Mouse (Mus musculus) erythroid progenitor cell, adult 5-6 weeks (primary cell): ENCODE results near the gene Exosc10. TPM values are rescaled to one million over a fixed set of nuclear protein-coding genes. Genes with fewer than 3 reads are reported as not detected.

Source experiments
- total RNA-seq, 2 experiments: library from RNA; stranded (forward) in 1 of 2; stranded (reverse) in 1 of 2; fragments of 150-400 nt in 1 of 2; fragments of 186-747, 209-891 nt in 1 of 2; gene quantifications; 2 replicates each; pipeline versions ENCODE4 v1.2.3 to v1.2.4; 2015 to 2017; ENCODE audit warnings: low replicate concordance in 2 of 2

Exosc10 gene
- total RNA-seq, 2 experiments from 2014 or later = 20.1 to 31.9 TPM

Other genes with a start within 250 kb of the Exosc10 start
- 1.8 and 4.6 TPM in 2 replicates for gene Ubiad1, start 113.7 kb upstream of the Exosc10 start, total RNA-seq (2015; ENCODE audit: low replicate concordance)
- 3.6 and 4.3 TPM in 2 replicates for gene Ubiad1, start 113.7 kb upstream of the Exosc10 start, total RNA-seq (2017; ENCODE audit: low replicate concordance)
- 19.8 and 34.4 TPM in 2 replicates for gene Mtor, start 109.8 kb upstream of the Exosc10 start, total RNA-seq (2015; ENCODE audit: low replicate concordance)
- gene Mtor, start 109.8 kb upstream of the Exosc10 start, total RNA-seq (2017; ENCODE audit: low replicate concordance) = 22.0 and 24.4 TPM in 2 replicates
- gene Angptl7, start 58.0 kb upstream of the Exosc10 start, total RNA-seq (2015; ENCODE audit: low replicate concordance) = 0.84 TPM in 1 of 2 replicates, not detected in the other
- not detected in 2 replicates for gene Angptl7, start 58.0 kb upstream of the Exosc10 start, total RNA-seq (2017; ENCODE audit: low replicate concordance)
- gene Srm, start 33.1 kb downstream of the Exosc10 start, total RNA-seq (2015; ENCODE audit: low replicate concordance) = 11.3 and 14.1 TPM in 2 replicates
- 1.0 and 4.5 TPM in 2 replicates for gene Srm, start 33.1 kb downstream of the Exosc10 start, total RNA-seq (2017; ENCODE audit: low replicate concordance)
- gene Masp2, start 44.1 kb downstream of the Exosc10 start, total RNA-seq (2015; ENCODE audit: low replicate concordance) = not detected in 2 replicates
- gene Masp2, start 44.1 kb downstream of the Exosc10 start, total RNA-seq (2017; ENCODE audit: low replicate concordance) = 2.8 TPM in 1 of 2 replicates, not detected in the other
- 230 and 350 TPM in 2 replicates for gene Tardbp, start 68.6 kb downstream of the Exosc10 start, total RNA-seq (2015; ENCODE audit: low replicate concordance)
- gene Tardbp, start 68.6 kb downstream of the Exosc10 start, total RNA-seq (2017; ENCODE audit: low replicate concordance) = 315 and 491 TPM in 2 replicates
- not detected in 2 replicates for gene Gm572, start 84.9 kb downstream of the Exosc10 start, total RNA-seq (2015; ENCODE audit: low replicate concordance)
- not detected in 2 replicates for gene Gm572, start 84.9 kb downstream of the Exosc10 start, total RNA-seq (2017; ENCODE audit: low replicate concordance)
- 1.4 and 2.5 TPM in 2 replicates for gene Casz1, start 246.0 kb downstream of the Exosc10 start, total RNA-seq (2015; ENCODE audit: low replicate concordance)
- gene Casz1, start 246.0 kb downstream of the Exosc10 start, total RNA-seq (2017; ENCODE audit: low replicate concordance) = 1.1 and 3.1 TPM in 2 replicates